Mouse (Mus musculus) midbrain, embryonic 10.5 days (tissue): ENCODE data around the gene Shld2. TPM values are rescaled to one million over a fixed set of nuclear protein-coding genes. Genes with fewer than 3 reads are reported as not detected.
"Not testable (repeated sequence)": the region's sequence is repeated elsewhere in the genome, so short reads cannot be mapped to it uniquely, and the experiment has no call there.

Experiments used
- DNase-seq: peaks from one replicate; pipeline ENCODE4 v3.0.0-alpha.2; 2017; ENCODE audit warnings: low spot score
- H3K27ac ChIP-seq: fragments of 300-500 bp; sonication (generic); replicated peaks from 2 replicates; pipeline ENCODE4 v1.5.1; 2016; ENCODE audit warnings: mild to moderate bottlenecking
- H3K27me3 ChIP-seq: fragments of 300-500 bp; sonication (generic); 2 replicates; pipeline ENCODE4 v1.6.1; 2016; ENCODE audit warnings: low read depth, mild to moderate bottlenecking; ENCODE audit not compliant: poor library complexity, severe bottlenecking
- H3K36me3 ChIP-seq: fragments of 300-500 bp; sonication (generic); 2 replicates; pipeline ENCODE4 v1.6.1; 2016; ENCODE audit warnings: mild to moderate bottlenecking, moderate library complexity
- H3K4me1 ChIP-seq: fragments of 300-500 bp; sonication (generic); 2 replicates; pipeline ENCODE4 v1.6.1; 2016
- H3K4me3 ChIP-seq: fragments of 300-500 bp; sonication (generic); 2 replicates; pipeline ENCODE4 v1.5.1; 2016; ENCODE audit warnings: mild to moderate bottlenecking, moderate library complexity
- H3K9me3 ChIP-seq: fragments of 300-500 bp; sonication (generic); replicated peaks from 2 replicates; pipeline ENCODE4 v1.6.1; 2016; ENCODE audit warnings: mild to moderate bottlenecking
- WGBS: fragments of 180-500 bp; shearing (Covaris S2); methylation state at CpG from one replicate; pipeline ENCODE4 v1.1.7; 2016; 5-methylcytosine and 5-hydroxymethylcytosine counted together
- polyA plus RNA-seq: library from polyadenylated mRNA; unstranded; fragments of >200 nt; fragmentation: Nextera tagmentation; extraction: Ambion mirVana; gene quantifications from 2 replicates; pipeline ENCODE4 v1.2.1, GENCODE M21; 2016

Gene Shld2
- polyA plus RNA-seq, 1 experiment from 2014 or later: 7.1 TPM

DNA sequence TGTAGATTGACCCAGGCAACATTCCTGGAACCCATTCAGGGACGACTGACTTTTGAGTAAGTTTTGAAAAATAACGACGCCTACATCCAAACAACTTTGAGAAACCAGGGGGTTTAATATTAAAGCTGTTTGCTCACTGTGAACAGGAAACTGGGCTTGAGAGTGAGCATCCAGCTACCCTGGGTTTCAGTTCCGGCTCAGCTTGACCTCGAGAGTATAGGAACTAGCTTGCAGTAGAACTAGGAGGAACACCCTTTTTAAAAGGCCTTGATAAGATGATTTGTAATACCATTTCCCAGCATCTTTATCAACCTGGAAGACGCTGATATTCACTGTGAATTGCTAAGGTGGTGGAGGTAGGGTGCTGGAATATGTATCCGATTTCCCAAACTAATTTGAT lies 13.9 kb downstream of the Shld2 start:
- H3K27ac ChIP-seq: no peak overlapping the region
- H3K27me3 ChIP-seq: no peaks in the 10 kb centered on the region
- no peak for DNase-seq
- 0 out of 2 replicates have a peak, but pooled peaks cover 2% of the 10 kb centered on the region for H3K4me1 ChIP-seq
- 91% methylated on average over 7 of the region's 7 CpGs for WGBS
- H3K36me3 ChIP-seq: no peaks in the 10 kb centered on the region
- H3K4me3 ChIP-seq: no peak overlapping the region
- H3K9me3 ChIP-seq: no peaks in the 10 kb centered on the region

DNA sequence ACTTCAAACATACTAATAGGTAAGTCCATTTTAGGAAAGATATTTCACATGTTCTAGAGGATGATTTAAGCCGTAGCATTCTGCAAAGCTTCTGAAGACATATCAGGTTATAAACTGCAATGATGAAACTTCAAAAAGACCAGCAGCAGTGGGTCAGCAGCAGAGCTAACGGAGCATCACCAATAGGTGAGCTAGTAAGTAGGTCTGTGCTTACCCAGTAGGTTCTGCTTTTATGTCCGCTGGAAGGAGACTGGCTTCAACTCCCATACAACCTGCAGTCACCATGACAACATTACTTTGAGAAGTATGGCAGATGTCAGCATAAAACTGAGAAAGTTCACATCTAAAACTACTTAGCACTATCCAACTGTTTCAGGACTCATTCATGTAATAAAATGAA lies 16.7 kb downstream of the Shld2 start:
- Histone ChIP-seq H3K36me3 (no peaks in the 10 kb centered on the region), H3K9me3 (no peaks in the 10 kb centered on the region), H3K27me3 (no peaks in the 10 kb centered on the region), H3K4me3 (no peak overlapping the region), H3K27ac (no peak overlapping the region), H3K4me1 (0 out of 2 replicates have a peak, but pooled peaks cover 2% of the 10 kb centered on the region)
- DNase-seq: no peak
- 90% methylated on average over 3 of the region's 3 CpGs for WGBS

GRCm38 (mm10) chr14:34290229-34290628 lies 20.1 kb downstream of the Shld2 start:
- no peak overlapping the region for H3K4me3 ChIP-seq
- no peaks in the 10 kb centered on the region for H3K9me3 ChIP-seq
- DNase-seq: no peak
- no peaks in the 10 kb centered on the region for H3K4me1 ChIP-seq
- H3K27me3 ChIP-seq: no peaks in the 10 kb centered on the region
- no peaks in the 10 kb centered on the region for H3K36me3 ChIP-seq
- WGBS: 68% methylated on average over 1 of the region's 1 CpGs
- no peak overlapping the region for H3K27ac ChIP-seq

- 94% methylated on average over 3 of the region's 3 CpGs for WGBS
- Histone ChIP-seq H3K36me3 (no peaks in the 10 kb centered on the region), H3K27me3 (no peaks in the 10 kb centered on the region), H3K27ac (no peak overlapping the region), H3K9me3 (no peaks in the 10 kb centered on the region), H3K4me1 (no peaks in the 10 kb centered on the region), H3K4me3 (no peak overlapping the region)
- DNase-seq: no peak
Measured at GRCm38 (mm10) chr14:34289259-34290015, 20.9 kb downstream of the Shld2 start.

DNA sequence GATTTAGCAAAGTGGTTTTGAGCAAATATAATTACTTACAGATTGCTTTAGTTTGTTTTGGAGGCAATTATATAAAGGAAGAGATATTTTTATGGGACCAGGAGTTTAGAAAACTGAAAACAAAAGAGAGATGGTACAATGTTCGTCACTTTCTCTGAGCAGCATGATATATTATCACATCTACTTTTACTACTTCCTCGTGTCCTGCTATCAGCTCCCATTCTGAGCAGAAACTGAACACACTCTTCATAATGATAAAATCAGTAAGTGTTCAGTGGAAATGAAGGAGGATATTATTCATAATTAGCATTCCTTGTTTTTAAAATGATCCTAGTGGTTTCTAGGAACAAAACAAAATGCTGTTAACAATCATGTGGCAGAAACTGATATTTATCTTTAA lies 21.9 kb downstream of the Shld2 start:
- H3K27ac ChIP-seq: no peak overlapping the region
- H3K4me1 ChIP-seq: no peaks in the 10 kb centered on the region
- H3K27me3 ChIP-seq: no peaks in the 10 kb centered on the region
- no peaks in the 10 kb centered on the region for H3K9me3 ChIP-seq
- H3K36me3 ChIP-seq: no peaks in the 10 kb centered on the region
- no peak overlapping the region for H3K4me3 ChIP-seq
- 88% methylated on average over 2 of the region's 2 CpGs for WGBS
- no peak for DNase-seq

- Histone ChIP-seq H3K27me3 (no peaks in the 10 kb centered on the region), H3K36me3 (no peaks in the 10 kb centered on the region), H3K27ac (no peak overlapping the region), H3K9me3 (no peaks in the 10 kb centered on the region), H3K4me1 (no peaks in the 10 kb centered on the region), H3K4me3 (no peak overlapping the region)
- WGBS: 95% methylated on average over 5 of the region's 5 CpGs
- DNase-seq: no peak
Measured at GRCm38 (mm10) chr14:34281736-34282269, 28.5 kb downstream of the Shld2 start.

DNA sequence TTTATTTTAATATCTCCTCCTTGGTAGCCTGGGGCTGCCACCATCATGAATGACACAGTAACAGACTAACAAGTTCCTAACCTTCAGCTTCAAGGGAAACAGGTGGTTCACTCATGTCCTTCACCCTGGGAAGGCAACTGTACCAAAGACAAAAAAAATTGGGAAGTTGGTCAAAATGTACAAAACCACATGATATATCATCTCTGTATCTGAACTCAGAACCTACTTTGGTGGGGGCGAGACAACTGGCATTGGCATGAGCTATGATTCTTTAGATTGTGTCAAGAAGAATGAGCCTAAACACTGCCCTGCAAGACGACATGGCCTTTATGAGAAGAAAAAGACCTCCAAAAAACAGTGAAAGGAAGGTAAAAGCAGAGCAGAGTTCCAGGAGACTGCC lies 29.5 kb downstream of the Shld2 start:
- no peaks in the 10 kb centered on the region for H3K4me1 ChIP-seq
- H3K27ac ChIP-seq: no peak overlapping the region
- no peak for DNase-seq
- WGBS: 82% methylated on average over 2 of the region's 2 CpGs
- H3K9me3 ChIP-seq: no peaks in the 10 kb centered on the region
- H3K4me3 ChIP-seq: no peak overlapping the region
- no peaks in the 10 kb centered on the region for H3K36me3 ChIP-seq
- H3K27me3 ChIP-seq: no peaks in the 10 kb centered on the region

- no peak overlapping the region for H3K27ac ChIP-seq
- H3K27me3 ChIP-seq: no peaks in the 10 kb centered on the region
- WGBS: 83% methylated on average over 4 of the region's 4 CpGs
- no peak for DNase-seq
- no peaks in the 10 kb centered on the region for H3K9me3 ChIP-seq
- no peaks in the 10 kb centered on the region for H3K36me3 ChIP-seq
- H3K4me3 ChIP-seq: no peak overlapping the region
- H3K4me1 ChIP-seq: no peaks in the 10 kb centered on the region
Measured at GRCm38 (mm10) chr14:34279726-34280125, 30.6 kb downstream of the Shld2 start.

- no peak for DNase-seq
- Histone ChIP-seq H3K27me3 (no peaks in the 10 kb centered on the region), H3K9me3 (no peaks in the 10 kb centered on the region), H3K27ac (no peak overlapping the region), H3K36me3 (no peaks in the 10 kb centered on the region), H3K4me1 (no peaks in the 10 kb centered on the region), H3K4me3 (no peak overlapping the region)
- 91% methylated on average over 4 of the region's 4 CpGs for WGBS
Measured at GRCm38 (mm10) chr14:34275225-34275624, 35.1 kb downstream of the Shld2 start.

- DNase-seq: no peak
Measured at GRCm38 (mm10) chr14:34274141-34274540, 36.2 kb downstream of the Shld2 start.

GRCm38 (mm10) chr14:34273280-34273679 lies 37.0 kb downstream of the Shld2 start:
- WGBS: 77% methylated on average over 2 of the region's 2 CpGs
- Histone ChIP-seq H3K27me3 (no peaks in the 10 kb centered on the region), H3K9me3 (no peaks in the 10 kb centered on the region), H3K27ac (no peak overlapping the region), H3K4me1 (no peaks in the 10 kb centered on the region), H3K4me3 (no peak overlapping the region), H3K36me3 (no peaks in the 10 kb centered on the region)
- no peak for DNase-seq

More at GRCm38 (mm10) chr14:34274141-34274540, 36.2 kb downstream of the Shld2 start:
- Histone ChIP-seq H3K27me3 (no peaks in the 10 kb centered on the region), H3K9me3 (no peaks in the 10 kb centered on the region), H3K36me3 (no peaks in the 10 kb centered on the region), H3K27ac (no peak overlapping the region), H3K4me3 (no peak overlapping the region), H3K4me1 (no peaks in the 10 kb centered on the region)
- 97% methylated on average over 3 of the region's 3 CpGs for WGBS

GRCm38 (mm10) chr14:34268046-34268445 lies 42.2 kb downstream of the Shld2 start:
- no peaks in the 10 kb centered on the region for H3K36me3 ChIP-seq
- DNase-seq: no peak
- H3K27me3 ChIP-seq: no peaks in the 10 kb centered on the region
- no peaks in the 10 kb centered on the region for H3K4me1 ChIP-seq
- no peaks in the 10 kb centered on the region for H3K9me3 ChIP-seq
- 84% methylated on average over 9 of the region's 9 CpGs for WGBS
- H3K27ac ChIP-seq: no peak overlapping the region
- H3K4me3 ChIP-seq: no peak overlapping the region

DNA sequence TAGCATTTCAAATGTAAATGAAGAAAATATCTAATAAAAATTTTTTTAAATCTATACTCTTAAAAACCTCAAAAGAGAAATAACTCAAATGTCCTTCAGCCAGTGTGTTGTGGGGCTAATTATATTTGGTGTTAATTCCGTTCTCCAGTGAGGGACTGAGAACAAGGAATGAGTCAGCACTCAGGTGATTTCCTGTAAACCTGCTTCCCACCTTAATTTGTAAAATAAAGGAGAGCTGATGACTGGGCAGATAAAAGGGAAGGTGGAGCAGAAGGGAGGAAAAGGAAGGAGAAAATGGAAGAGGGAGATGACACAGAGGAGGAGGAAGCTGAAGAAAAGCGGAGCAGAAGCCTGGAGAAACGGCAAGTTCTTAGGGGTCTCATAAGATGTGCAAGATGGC lies 51.8 kb downstream of the Shld2 start:
- not testable (repeated sequence) for H3K27me3 ChIP-seq, H3K9me3 ChIP-seq, H3K36me3 ChIP-seq, H3K4me3 ChIP-seq, H3K27ac ChIP-seq, H3K4me1 ChIP-seq, DNase-seq
- 84% methylated on average over 3 of the region's 3 CpGs for WGBS
